Mouse (Mus musculus): ENCODE results near the gene Tmod4.
A peak's percentile ranks its signal among the peaks of the same experiment; 100 is the strongest.
"Not testable (repeated sequence)": the region's sequence is repeated elsewhere in the genome, so short reads cannot be mapped to it uniquely, and the experiment has no call there.

Tmod4 gene

GRCm38 (mm10) chr3:95124246-95124645 lies at the start of gene Tmod4:
Gene Tmod4 (plus strand): TSS chr3:95124476.
- DNase-seq, result no peak

- no peak for DNase-seq
These were observed 36.2 kb upstream of the Tmod4 start for GRCm38 (mm10) chr3:95088071-95088470.

GRCm38 (mm10) chr3:95100854-95101253 lies 23.4 kb upstream of the Tmod4 start:
- no peak for DNase-seq

GRCm38 (mm10) chr3:95105121-95105520 lies 19.2 kb upstream of the Tmod4 start:
- DNase-seq, result no peak

- no peak for DNase-seq
These were observed 18.5 kb upstream of the Tmod4 start for GRCm38 (mm10) chr3:95105586-95106337.

- peak; percentile 98 for DNase-seq
These were observed 17.7 kb upstream of the Tmod4 start, which contains the start of gene Pip5k1a for GRCm38 (mm10) chr3:95106338-95107117. Gene Pip5k1a (minus strand): TSS chr3:95106930.

GRCm38 (mm10) chr3:95107308-95107707 lies 17.0 kb upstream of the Tmod4 start:
- not testable (repeated sequence) for DNase-seq

- peak; percentile 43 for DNase-seq
These were observed 16.4 kb upstream of the Tmod4 start for GRCm38 (mm10) chr3:95107898-95108297.

GRCm38 (mm10) chr3:95110911-95111726 lies 13.2 kb upstream of the Tmod4 start, which contains the start of gene Vps72:
Gene Vps72 (plus strand): TSS chr3:95111022.
- peak; percentile 93 for DNase-seq

GRCm38 (mm10) chr3:95112760-95113159 lies 11.5 kb upstream of the Tmod4 start:
- DNase-seq, result no peak

GRCm38 (mm10) chr3:95117751-95118150 lies 6.5 kb upstream of the Tmod4 start:
- no peak for DNase-seq

GRCm38 (mm10) chr3:95121580-95121979 lies 2.7 kb upstream of the Tmod4 start:
- no peak for DNase-seq

GRCm38 (mm10) chr3:95124972-95125371 lies 696 bp downstream of the Tmod4 start:
- DNase-seq, result no peak

- peak; percentile 90 for DNase-seq
These were observed 5.0 kb downstream of the Tmod4 start for GRCm38 (mm10) chr3:95129226-95129651.

GRCm38 (mm10) chr3:95130081-95130480 lies 5.8 kb downstream of the Tmod4 start:
- peak; percentile 64 for DNase-seq

GRCm38 (mm10) chr3:95132389-95132788 lies 8.1 kb downstream of the Tmod4 start:
- DNase-seq, result not testable (repeated sequence)

GRCm38 (mm10) chr3:95133176-95133575 lies 8.9 kb downstream of the Tmod4 start:
- no peak for DNase-seq

- DNase-seq, result peak; percentile 98
These were observed 9.4 kb downstream of the Tmod4 start, which contains the start of the genes Scnm1 and Lysmd1 for GRCm38 (mm10) chr3:95133680-95134101. Gene Scnm1 (minus strand): TSS chr3:95134011. Gene Lysmd1 (plus strand): TSS chr3:95134088.

GRCm38 (mm10) chr3:95134133-95134532 lies 9.9 kb downstream of the Tmod4 start:
- DNase-seq, result not testable (repeated sequence)

GRCm38 (mm10) chr3:95135023-95135422 lies 10.7 kb downstream of the Tmod4 start:
- DNase-seq, result peak; percentile 83

GRCm38 (mm10) chr3:95135433-95136052 lies 11.3 kb downstream of the Tmod4 start:
- DNase-seq, result no peak

- DNase-seq, result no peak
These were observed 12.1 kb downstream of the Tmod4 start for GRCm38 (mm10) chr3:95136336-95136735.
